Mouse (Mus musculus) left cerebral cortex, postnatal 25 days (tissue): ENCODE data around the gene Mical3. TPM values are rescaled to one million over a fixed set of nuclear protein-coding genes. Genes with fewer than 3 reads are reported as not detected.

Source experiments
- DNase-seq, 2 experiments: peaks; one replicate each; pipeline ENCODE4 v3.0.0; 2022; ENCODE audit warnings: low spot score in 2 of 2, mixed read lengths in 1 of 2
- intact Hi-C: fragments of 180-260 bp; cut with DNase I; formaldehyde crosslinking; loops from one replicate; pipeline ENCODE4 v1.15.1; 2025
- total RNA-seq, 2 experiments: library from RNA; stranded (reverse); gene quantifications; 2 replicates each; pipeline ENCODE4 v1.2.3; 2021

Mical3 gene
- total RNA-seq, 2 experiments from 2014 or later = 110 to 127 TPM

DNA sequence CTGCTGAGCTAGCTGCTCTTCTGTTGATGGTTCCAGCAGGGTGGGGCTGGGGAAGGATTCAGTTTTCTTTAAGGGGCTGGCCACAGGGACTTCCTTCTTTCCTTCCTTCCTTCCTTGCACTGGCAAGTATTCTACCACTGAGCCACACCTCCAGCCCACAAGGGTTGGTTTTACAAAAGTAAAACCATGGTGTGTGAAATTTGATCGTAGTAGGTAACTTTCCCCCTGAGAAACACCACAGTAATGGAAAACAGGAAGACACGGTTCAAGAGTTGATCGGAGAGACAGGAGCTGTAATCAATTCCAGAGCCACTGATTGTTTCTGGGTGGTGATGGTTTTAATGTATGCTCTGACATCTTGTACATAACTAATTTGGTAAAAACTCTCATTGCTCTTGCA, 18.6 kb upstream of the Mical3 start:
- DNase-seq = no peak
- intact Hi-C loops = no loop called here

DNA sequence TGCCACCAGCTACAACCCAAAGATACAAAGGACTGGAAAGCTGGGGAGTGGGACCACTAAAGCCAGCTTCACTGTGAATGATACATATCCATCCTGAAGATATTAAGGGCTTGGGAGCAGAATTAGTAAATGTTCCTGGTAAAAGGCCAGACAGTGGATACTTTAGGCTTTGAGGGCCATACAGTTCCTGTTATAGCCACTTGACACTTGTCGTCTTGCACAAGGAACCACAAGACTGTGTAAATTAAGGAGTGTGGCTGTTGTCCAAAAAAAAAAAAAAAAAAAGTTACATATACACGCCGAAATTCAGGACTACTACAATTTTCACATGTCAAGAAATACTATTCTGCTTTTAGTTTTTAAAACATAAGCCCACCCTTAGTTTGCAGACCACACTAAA, 17.6 kb upstream of the Mical3 start:
- intact Hi-C loops = no loop called here
- DNase-seq = no peak

DNA sequence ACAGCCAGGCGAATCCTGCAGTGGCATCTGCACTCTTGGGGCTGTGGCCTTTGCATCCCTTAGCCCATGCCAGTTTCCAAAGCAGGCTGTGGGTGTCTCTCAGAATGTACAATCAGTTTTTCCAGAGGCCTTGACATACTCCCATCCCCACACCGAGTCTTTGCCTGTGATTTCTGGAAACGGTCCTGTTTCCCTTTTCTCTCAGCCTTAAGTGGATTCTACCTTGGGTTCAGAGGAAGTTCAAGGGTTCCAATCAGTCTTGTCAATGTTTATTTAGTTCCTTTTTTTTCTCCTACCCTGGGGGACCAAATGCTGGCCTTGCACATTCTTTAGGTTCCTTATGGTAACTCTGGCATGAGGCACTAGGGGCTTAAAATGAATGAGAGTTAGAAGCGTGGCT, 16.0 kb upstream of the Mical3 start:
- intact Hi-C loops = no loop called here
- no peak for DNase-seq

DNA sequence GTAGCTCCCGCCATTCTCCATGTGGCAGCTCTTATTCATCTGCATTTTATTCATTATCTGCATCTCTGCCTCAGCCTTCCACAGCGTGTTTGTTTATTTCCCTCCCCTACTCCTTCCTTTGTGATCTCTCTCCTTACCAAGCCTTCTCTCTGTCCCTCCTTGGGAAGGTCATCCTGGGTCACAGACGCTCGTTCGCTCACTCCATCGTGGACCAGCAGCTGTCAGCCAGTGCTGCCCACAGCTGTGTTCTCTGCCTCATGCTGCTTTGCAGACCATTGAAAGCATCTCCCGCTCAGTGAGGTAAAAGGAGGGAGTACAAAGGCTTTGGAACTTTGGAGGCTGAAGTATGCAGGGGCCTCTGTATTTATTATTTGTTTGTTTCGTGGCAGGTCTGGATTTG, 15.1 kb upstream of the Mical3 start:
- intact Hi-C loops = no loop called here
- DNase-seq = no peak

DNA sequence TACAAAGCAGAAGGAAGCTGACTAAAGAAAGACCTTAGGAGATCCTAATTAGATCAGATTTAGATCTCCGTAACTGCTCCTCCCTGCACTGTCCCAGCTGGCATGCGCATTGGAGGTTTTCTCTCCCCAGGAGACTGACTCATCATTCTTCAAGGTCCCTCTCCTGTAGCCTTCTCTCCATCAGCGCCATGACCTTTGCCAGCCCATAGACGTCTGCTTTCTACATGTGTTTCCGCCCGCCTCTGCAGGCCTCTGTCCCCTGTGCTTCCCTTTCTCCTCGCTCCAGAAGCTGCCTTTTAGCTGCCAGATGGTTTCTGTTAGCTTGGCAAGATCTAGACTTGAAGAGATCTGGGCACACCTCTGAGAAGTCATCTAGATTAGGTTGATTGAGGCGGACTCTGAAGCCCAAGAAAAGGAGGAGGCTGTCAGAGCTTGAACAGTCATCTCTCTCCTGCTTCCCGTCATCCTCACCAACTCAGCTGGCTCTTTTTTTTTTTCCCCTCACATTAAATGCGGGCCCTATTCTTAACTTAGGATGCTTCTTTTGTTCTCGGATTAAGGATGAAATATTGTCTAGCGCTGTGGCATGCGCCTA, 14.3 kb upstream of the Mical3 start:
- peak in 1 of 2 experiments; percentile 17 for DNase-seq
- intact Hi-C loops = no loop called here

DNA sequence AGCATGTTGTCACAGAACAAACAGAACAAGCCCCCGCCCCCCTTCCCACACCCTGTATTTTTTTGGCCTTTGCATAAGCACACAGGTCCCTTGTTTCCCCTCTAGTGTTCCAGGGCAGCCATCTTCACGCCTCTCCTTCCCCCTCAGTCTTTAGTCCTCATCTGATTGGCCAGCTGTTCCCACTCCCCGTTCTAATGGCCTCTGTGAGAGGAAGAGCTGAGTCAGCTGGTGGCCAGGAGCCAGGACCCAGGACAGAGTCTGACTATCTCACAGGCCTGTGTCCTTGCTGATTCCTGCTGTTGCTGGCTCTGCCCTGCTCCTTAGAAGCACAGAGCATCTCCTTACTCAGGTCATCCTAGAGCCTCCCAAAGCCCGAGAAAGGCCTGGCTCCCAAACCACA, 13.3 kb upstream of the Mical3 start:
- intact Hi-C loops = no loop called here
- DNase-seq = peak in 1 of 2 experiments; percentile 33

DNA sequence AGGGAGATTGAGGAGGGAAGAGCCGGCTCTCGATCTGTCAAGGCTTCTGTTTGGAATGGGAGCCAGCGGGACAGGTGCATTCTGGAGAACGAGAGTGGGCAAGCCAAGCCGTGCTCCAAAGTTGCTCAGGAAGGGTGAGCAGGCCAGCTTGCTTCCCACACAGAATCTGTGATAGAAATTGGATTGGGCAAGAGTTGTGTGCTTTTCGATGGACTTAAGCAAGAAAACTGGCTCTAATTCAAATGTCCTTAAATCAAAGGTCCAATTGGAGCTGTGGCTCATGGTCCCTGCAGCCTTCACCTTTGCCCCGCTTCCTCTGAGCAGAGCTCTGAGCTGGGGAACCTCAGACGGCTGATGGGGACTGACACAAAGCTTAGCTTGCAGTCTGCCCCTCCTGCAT, 12.6 kb upstream of the Mical3 start:
- DNase-seq = no peak
- intact Hi-C loops = no loop called here

DNA sequence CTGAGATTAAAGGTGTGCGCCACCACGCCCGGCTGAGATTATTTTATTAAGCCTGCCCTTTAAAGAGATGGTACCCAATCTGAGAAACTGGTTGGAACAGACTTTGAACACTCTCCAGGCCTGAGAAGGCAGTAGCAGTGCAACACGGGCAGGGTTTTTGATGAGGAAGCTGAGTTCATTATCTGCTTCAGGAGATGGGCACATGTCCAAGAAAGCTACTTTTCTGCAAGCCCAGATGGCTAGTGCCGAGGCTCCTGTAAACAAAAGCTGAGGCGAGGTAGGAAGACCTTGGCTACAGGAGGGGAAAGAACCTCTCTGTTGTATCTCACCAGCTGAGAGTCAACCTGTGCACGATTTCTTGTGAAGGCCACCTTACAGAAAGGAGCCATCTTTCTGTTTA, 11.5 kb upstream of the Mical3 start:
- intact Hi-C loops = no loop called here

DNA sequence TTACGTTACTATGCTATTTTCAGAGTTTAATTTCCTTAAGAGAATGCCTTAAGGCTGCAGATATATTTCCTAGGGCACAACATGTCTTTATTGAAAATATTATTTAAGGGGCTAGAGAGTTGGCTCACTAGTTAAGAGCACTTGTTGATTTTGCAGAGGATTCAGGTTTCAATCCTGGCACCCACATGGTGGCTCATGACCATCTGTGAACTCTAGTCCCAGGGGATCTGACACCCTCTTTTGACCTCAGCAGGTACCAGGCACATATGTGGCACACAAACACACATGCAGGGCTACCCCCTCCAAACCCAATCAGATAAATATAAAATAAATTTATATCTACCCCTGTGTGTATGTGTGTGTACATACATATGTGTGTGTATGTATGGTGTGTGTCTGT, 8.5 kb upstream of the Mical3 start:
- intact Hi-C loops = no loop called here

More for the DNA sequence above, 11.5 kb upstream of the Mical3 start:
- no peak for DNase-seq

DNA sequence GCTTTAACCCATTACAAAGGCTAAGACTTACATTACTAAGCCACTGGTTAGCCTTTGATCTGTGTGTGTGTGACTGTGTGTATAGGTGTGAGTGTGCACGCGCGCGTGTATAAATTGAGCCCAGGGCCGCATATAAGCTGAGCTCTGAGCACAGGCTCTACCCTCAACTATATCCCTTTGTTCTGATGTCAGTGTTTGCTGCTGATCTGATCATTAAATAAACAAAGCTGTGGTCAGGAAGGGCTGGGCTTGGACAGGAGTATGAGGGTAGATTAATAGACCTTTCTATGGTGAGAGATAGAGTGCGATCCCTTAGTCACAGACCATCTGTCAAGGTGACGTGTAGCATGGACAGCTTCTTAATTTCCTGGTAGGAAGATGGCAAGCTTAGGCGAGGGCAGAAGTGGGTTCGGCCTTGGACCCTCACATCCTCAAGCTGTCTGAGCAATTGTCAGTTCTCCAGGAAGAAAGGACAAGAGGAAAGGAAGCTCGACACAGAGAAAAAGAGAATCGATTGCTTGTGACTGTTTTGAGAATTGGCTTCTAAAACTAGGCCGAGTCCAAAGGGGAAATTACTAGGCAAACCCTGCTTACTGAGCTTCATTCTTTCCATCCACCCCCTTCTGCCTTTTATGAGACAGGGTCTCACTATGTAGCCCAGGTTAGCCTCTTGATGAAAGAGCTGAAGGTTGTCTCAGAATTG, 7.7 kb upstream of the Mical3 start:
- intact Hi-C loops = no loop called here
- no peak for DNase-seq

More for the DNA sequence above, 8.5 kb upstream of the Mical3 start:
- DNase-seq = no peak

DNA sequence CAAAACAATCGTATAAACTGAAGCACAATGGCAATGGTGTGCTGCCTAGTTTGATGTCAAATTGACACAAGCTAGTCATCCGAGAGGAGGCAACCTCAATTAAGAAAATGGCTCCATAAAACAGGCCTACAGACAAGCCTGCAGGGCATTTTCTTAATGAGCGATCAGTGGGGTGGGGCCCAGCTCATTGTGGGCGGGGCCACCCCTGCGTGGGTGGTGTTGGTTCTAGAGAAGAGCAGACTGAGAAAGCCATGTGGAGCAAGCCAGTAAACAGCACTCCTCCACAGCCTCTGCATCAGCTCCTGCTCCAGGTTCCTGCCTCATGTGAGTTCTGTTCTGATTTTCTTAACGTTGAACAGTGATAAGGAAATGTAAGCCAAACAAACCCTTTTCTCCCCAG, 6.4 kb upstream of the Mical3 start:
- no peak for DNase-seq
- intact Hi-C loops = no loop called here

DNA sequence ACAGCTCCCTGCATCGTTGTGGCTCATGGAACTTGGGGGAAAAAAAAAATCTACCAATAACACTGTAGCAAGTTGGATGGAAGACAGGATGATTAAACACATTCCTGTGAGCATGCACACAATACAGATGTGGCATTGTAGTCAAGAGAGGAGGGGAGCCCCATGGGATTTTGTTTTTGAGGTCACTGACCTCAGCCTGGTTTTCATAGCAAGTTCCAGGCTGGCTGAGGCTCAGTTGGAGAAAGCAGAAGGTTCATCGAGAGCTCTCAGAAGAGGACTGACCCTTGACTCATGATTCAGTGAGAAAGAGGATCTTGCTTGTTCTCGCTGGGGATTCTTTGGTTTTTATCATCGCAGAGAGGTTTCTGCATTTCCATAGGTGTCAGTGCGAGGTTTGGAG, 4.1 kb upstream of the Mical3 start:
- no peak for DNase-seq
- intact Hi-C loops = loop anchor here (5.0 kb wide), 1 partner anchor 123 kb away; no protein-coding TSS in a partner anchor

DNA sequence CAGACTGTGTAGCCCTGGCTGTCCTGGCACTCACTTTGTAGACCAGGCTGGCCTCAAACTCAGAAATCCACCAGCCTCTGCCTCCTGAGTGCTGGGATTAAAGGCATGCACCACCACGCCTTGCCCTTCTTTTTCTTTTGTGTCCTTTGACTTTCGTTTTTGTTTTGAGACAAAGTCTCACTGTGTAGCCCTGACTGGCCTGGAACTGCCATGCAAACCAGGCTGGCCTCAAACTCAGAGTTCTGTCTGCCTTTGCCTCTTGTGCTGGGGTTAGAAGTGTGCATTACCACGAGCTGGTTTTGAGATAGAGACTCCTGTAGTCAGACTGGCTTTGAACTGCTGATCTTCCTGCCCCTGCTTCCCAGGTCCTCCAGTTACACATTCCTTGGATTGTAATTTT, 3.5 kb upstream of the Mical3 start:
- intact Hi-C loops = loop anchor here (5.0 kb wide), 1 partner anchor 122 kb away; no protein-coding TSS in a partner anchor
- DNase-seq = no peak

DNA sequence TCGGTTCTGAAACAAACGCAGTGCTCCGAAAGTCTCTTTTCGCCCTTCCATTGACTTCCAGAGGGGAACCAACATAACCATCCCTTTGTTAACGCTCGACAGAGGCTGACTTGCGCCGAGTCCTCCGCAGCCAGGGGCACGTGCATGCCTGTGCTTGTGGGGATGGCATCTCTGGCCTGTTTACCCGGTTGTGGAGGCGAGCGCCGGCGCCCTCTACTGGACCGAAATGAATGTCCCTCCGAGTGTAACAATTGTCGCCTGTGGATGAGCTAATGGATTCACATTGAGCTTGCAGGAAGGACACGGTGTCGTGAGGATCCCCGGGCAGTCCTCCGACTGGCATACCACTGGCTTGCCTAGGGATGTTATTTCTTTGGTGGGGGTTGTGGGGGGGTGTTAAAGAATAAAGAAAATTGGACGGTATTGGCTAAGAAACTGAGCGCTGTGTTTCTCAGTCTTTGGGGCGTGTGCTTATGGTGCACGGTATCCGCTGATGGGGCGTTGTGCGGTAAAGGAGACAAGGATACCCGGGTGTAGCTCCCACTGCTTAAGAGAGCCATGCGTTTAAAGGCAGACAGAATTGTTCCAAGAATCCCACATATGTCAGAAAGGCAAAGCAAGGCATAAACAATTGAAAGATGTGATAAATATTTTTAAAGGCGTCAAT, 627 bp downstream of the Mical3 start:
- intact Hi-C loops = loop anchor here (1.0 to 5.0 kb wide), 4 partner anchors 19 to 159 kb away; no protein-coding TSS in a partner anchor
- DNase-seq = peak; percentile 88 to 95

DNA sequence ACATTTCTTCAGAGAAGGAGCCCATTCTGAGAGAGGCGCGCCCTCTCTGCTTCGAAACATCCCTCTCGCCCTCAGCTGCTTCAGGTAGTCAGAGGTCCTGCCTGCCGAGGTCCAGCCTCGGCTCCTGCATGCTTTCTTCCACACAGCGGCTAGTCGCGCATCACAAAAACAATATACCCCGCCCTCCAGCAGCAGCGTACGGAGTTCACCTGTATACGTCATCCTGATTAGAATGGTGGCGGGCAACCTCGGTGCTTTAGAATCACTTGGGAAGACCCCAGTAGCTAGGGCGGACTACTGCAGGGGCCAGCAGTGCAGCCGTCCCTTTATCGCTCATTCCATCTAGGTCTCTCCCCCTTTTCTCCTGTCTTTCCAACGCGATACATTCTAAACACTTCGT, 1.3 kb downstream of the Mical3 start:
- intact Hi-C loops = no loop called here

DNA sequence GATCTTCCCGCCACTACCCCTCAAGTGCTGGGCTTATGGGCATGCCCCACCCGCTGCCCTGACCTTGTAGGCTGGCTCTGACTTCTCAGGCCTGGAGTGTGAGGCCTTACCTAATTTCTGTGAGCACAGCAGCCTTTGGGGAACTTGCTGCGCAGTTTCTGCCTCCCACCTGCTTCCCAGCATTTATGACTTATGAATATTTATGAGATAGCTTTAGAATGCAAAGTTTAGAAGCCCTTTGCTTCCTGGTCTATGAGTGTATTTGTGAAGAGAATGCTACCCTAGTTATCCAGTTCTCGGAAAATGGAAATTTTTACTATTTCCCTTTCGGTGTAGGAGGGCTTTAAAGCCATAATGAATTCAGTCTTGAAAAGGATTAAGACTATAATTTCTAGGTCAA, 2.1 kb downstream of the Mical3 start:
- intact Hi-C loops = no loop called here
- DNase-seq = peak in 1 of 2 experiments; percentile 72

More for the DNA sequence above, 1.3 kb downstream of the Mical3 start:
- DNase-seq = peak; percentile 45 to 58

DNA sequence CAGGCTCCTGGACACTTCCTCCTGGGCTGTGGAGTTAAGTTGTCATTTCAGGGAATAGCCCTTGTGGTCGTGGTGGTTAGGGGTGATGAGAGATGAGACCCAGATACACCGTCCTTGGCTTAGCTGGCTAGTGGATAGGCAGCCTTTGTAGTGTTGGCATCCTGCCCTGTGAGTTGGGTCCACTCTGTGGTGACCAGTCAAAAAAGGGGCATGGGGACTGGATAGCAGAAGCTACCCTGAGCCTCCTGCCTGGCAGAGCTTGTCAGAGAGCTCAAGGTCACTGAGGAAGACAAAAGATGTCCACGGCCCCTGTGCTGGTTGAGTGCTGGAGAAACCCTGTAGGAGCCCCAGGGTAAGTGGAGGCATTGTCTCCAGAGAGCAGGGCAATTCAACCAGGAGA, 3.1 kb downstream of the Mical3 start:
- intact Hi-C loops = no loop called here
- DNase-seq = no peak

DNA sequence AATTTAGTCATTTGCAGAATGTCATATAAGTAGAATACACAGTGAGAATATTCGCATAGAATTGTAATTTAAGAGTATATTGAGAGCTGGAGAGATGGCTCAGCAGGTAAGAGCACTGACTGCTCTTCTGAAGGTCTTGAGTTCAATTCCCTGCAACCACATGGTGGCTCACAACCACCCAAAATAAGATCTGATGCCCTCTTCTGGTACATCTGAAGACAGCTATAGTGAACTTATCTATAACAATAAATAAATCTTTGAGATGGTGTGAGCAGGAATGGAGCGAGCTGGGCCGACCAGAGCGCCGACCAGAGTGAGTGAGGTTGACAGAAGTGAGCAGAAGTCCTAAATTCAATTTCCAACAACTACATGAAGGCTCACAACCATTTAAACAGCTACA, 4.6 kb downstream of the Mical3 start:
- intact Hi-C loops = no loop called here
- no peak for DNase-seq

DNA sequence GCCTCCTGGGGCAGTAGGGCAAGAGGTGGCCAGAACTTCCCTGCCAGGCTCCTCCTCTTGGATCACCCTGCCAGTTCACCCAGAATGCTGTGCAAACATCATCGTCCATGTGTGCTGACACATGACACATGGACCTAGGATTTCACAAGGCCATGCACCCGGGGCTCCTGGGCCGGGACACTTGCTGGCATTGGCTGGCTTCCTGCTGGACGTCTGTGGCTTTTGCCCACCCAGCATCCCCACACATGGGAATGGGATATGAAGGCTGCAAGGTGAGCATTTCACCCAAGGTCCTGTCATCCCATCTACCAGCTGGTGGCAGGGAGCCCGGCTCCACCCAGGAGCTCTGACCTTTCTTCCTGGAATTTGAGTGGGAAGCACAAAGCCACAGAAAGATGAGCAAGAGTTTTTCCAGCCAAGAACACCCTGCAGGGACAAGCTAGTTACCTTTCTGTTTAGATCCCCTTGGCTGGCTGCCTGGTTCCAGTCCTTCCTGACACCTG, 8.0 kb downstream of the Mical3 start:
- no peak for DNase-seq
- intact Hi-C loops = no loop called here

DNA sequence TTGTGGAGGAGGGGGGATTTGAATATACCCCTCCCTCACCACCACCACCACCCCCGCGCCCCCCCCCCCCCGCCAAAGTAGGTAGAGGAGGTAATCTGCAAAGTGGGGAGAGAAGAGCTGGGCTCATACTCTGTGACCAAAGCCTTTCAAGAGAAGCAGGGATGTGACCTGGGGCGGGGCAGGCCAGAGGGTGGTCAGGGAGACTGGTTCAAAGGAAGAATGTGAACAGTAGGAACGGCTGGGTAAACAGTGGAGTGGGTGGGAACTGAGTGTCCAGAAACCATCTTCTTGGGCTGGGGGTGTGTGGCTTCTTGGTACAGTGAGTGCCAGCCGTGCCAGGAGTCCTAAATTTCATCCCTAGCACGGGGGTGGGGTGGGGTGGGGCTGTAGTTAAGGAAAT, 10.0 kb downstream of the Mical3 start:
- DNase-seq = no peak
- intact Hi-C loops = no loop called here
